Mouse (Mus musculus) stomach, embryonic 15.5 days (tissue): ENCODE measurements around the gene Gpm6b. TPM values are rescaled to one million over a fixed set of nuclear protein-coding genes. Genes with fewer than 3 reads are reported as not detected.

Experiments used
- polyA plus RNA-seq: library from polyadenylated mRNA; unstranded; fragments of >200 nt; fragmentation: Nextera tagmentation; extraction: Ambion mirVana; gene quantifications from 2 replicates; pipeline ENCODE4 v1.2.1, GENCODE M21; 2015

The Gpm6b gene
- polyA plus RNA-seq, 1 experiment from 2014 or later = 33.5 TPM

Other genes starting within 250 kb of the Gpm6b start
- 9.3 and 10.1 TPM in 2 replicates for gene Gemin8, start 68.5 kb upstream of the Gpm6b start, polyA plus RNA-seq
- 26.2 and 27.9 TPM in 2 replicates for gene Trappc2, start 201.7 kb downstream of the Gpm6b start, polyA plus RNA-seq
- 5.7 and 6.0 TPM in 2 replicates for gene Ofd1, start 201.8 kb downstream of the Gpm6b start, polyA plus RNA-seq
- 56.5 and 57.3 TPM in 2 replicates for gene Rab9, start 241.0 kb downstream of the Gpm6b start, polyA plus RNA-seq